Mouse (Mus musculus) forebrain, embryonic 10.5 days (tissue): ENCODE measurements around the gene Olfr324. TPM values are rescaled to one million over a fixed set of nuclear protein-coding genes. Genes with fewer than 3 reads are reported as not detected.

Source experiments
- DNase-seq: peaks from one replicate; pipeline ENCODE4 v3.0.0-alpha.2; 2017; ENCODE audit warnings: low spot score; ENCODE audit errors: extremely low spot score
- H3K27ac ChIP-seq: fragments of 300-500 bp; sonication (generic); 2 replicates; pipeline ENCODE4 v1.5.1; 2016; ENCODE audit warnings: mild to moderate bottlenecking
- H3K27me3 ChIP-seq: fragments of 300-500 bp; sonication (generic); 2 replicates; pipeline ENCODE4 v1.6.1; 2016; ENCODE audit warnings: mild to moderate bottlenecking; ENCODE audit not compliant: poor library complexity, severe bottlenecking
- H3K36me3 ChIP-seq: fragments of 300-500 bp; sonication (generic); replicated peaks from 2 replicates; pipeline ENCODE4 v1.6.1; 2016; ENCODE audit warnings: mild to moderate bottlenecking, moderate library complexity
- H3K4me1 ChIP-seq: fragments of 300-500 bp; sonication (generic); 2 replicates; pipeline ENCODE4 v1.6.1; 2016
- H3K4me3 ChIP-seq: fragments of 300-500 bp; sonication (generic); 2 replicates; pipeline ENCODE4 v1.5.1; 2016; ENCODE audit warnings: mild to moderate bottlenecking, moderate library complexity
- H3K9me3 ChIP-seq: fragments of 300-500 bp; sonication (generic); 2 replicates; pipeline ENCODE4 v1.6.1; 2016; ENCODE audit warnings: mild to moderate bottlenecking, moderate library complexity
- WGBS: fragments of 180-500 bp; shearing (Covaris S2); methylation state at CpG from one replicate; pipeline ENCODE4 v1.1.7; 2016; 5-methylcytosine and 5-hydroxymethylcytosine counted together
- polyA plus RNA-seq: library from polyadenylated mRNA; unstranded; fragments of >200 nt; fragmentation: Nextera tagmentation; extraction: Ambion mirVana; gene quantifications from 2 replicates; pipeline ENCODE4 v1.2.1, GENCODE M21; 2016

The Olfr324 gene
- not detected in 2 replicates for polyA plus RNA-seq

DNA sequence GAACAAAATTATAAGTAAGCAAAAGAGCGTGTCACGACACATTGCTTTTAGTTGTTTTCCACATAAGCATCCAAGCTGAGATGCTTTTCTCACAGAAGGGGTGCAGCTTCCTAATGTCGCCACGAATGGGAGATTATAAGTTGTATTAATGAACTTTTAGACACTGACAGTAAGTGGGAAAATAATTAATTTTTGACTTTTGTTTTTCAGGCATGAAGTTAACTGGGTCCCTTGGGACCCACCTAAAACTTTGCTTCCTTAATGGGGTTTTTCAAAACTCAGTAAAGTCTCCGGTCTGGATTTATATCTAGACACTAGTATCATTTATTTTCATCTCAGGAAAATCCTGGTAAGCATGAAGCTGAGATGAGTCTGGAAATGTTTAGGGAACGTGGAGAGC is at the start of gene Olfr324:
TSS of gene Olfr324 (plus strand) at position 301 of the 400 bp plus-strand sequence.
- Histone ChIP-seq H3K4me3 (no peak within 1 kb of the TSS), H3K9me3 (no peaks in the 10 kb centered on the region), H3K36me3 (no peaks in the 10 kb centered on the region), H3K27me3 (no peaks in the 10 kb centered on the region), H3K4me1 (no peaks in the 10 kb centered on the region), H3K27ac (no peak within 1 kb of the TSS)
- DNase-seq: no peak
- 88% methylated on average over 6 of the region's 6 CpGs for WGBS

DNA sequence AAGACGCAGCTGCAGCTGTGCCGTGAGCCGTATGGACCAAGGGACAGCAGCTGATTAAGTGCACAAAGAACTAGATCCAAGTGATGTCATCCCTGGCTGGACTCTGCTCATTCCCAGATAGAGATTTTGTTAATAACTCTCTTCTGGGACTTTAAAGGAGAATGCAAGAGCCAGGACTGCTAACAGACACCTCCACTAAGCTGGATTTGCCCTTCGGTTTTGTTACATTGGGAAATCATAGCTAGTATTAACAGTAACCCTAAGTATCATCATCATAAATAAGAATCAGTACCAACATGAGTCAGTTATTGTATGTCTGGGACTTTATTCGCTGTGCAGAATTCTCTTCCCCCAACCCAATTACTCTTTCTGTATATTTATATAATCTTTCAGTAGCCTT is 48.6 kb upstream of the Olfr324 start, which contains the start of gene Olfr329-ps:
TSS of gene Olfr329-ps (minus strand) at position 101 of the 400 bp plus-strand sequence.
- 83% methylated on average over 5 of the region's 5 CpGs for WGBS
- H3K36me3 ChIP-seq: no peaks in the 10 kb centered on the region

DNA sequence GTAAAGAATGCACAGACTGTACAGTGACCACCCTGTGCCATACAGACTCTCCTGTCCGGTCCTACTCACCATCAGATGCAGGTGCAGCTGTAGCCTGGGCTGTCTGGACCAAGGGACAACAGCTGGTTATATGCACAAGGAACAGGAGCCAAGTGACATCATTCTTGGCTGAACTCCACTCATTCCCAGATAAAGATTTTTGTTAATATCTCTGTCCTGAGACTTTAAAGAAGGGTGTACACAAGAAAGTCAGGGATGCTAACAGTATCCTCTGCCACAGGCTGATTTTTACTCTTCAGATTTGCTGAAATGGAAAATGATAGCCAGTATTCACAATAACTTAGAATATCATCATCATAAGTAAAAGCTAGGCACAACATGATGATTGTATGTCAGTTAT is 39.4 kb upstream of the Olfr324 start, which contains the start of gene Olfr328:
TSS of gene Olfr328 (minus strand) at position 101 of the 400 bp plus-strand sequence.
- H3K4me1 ChIP-seq: no peaks in the 10 kb centered on the region
- no peak for DNase-seq
- 92% methylated on average over 1 of the region's 1 CpGs for WGBS
- H3K9me3 ChIP-seq: no peaks in the 10 kb centered on the region
- H3K36me3 ChIP-seq: no peaks in the 10 kb centered on the region
- no peak within 1 kb of the TSS for H3K27ac ChIP-seq
- H3K27me3 ChIP-seq: no peaks in the 10 kb centered on the region
- no peak within 1 kb of the TSS for H3K4me3 ChIP-seq

More for the DNA sequence above, 48.6 kb upstream of the Olfr324 start, which contains the start of gene Olfr329-ps:
- Histone ChIP-seq H3K27ac (no peak within 1 kb of the TSS), H3K9me3 (no peaks in the 10 kb centered on the region), H3K27me3 (no peaks in the 10 kb centered on the region), H3K4me1 (no peaks in the 10 kb centered on the region), H3K4me3 (no peak within 1 kb of the TSS)
- DNase-seq: no peak

DNA sequence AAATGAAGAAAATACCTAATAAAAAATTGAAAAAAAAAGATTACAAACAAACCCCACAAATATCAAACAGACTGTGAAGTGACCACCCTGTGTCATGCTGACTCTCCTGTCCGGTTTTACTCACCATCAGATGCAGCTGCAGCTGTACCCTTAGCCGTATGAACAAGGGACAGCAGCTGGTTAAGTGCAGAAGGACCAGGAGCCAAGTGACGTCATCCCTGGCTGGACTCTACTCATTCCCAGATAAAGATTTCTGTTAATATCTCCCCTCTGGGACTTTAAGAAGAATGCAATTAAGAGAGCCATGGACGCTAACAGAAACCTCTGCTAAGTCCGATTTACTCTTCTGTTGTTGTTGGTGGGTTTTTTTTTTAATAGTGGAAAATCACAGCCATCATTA is 24.5 kb upstream of the Olfr324 start, which contains the start of gene Olfr224:
TSS of gene Olfr224 (minus strand) at position 149 of the 400 bp plus-strand sequence.
- Histone ChIP-seq H3K27me3 (no peaks in the 10 kb centered on the region), H3K4me1 (no peaks in the 10 kb centered on the region), H3K9me3 (no peaks in the 10 kb centered on the region), H3K36me3 (no peaks in the 10 kb centered on the region), H3K4me3 (no peak within 1 kb of the TSS), H3K27ac (no peak within 1 kb of the TSS)
- no peak for DNase-seq
- WGBS: 90% methylated on average over 5 of the region's 5 CpGs

DNA sequence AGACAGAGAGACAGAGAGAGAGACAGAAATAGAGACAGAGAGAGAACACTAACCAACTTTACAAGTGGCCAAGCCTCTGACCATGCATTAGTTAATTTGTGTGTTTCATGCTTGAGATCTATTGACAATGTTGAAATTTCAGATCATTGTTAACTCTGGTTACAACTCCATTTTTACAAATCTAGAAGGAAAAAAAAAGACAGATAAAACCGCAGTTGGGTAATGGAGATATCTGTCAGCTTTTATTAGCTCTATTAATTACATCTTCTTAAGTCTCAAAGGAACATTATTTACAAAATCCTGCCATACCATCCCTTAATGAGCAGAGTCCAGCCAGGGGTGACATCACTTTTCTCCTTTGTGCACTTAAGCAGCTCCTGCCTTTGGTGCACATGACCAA is 17.5 kb upstream of the Olfr324 start, which contains the start of gene Olfr325:
TSS of gene Olfr325 (plus strand) at position 301 of the 400 bp plus-strand sequence.
- 74% methylated on average over 1 of the region's 1 CpGs for WGBS
- H3K36me3 ChIP-seq: no peaks in the 10 kb centered on the region

DNA sequence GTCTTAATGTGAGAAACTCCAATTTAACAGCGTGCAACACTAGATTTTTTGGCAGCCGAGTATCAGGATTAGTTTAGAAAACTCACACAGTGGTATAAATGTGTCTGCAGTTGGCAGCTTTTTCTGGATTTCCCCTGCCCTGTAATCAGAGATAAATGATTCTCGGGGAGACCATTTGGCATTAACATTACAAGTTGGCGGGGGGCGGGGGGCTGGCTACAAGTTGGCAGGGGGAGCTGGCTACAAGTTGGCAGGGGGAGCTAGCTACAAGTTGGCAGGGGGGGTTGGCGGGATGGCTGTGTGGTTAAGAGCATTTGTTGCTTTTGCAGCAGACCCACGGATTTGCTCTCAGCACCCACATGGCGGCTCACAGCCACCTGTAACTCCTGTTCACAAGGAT is 16.3 kb upstream of the Olfr324 start:
- H3K4me1 ChIP-seq: no peaks in the 10 kb centered on the region
- H3K27ac ChIP-seq: no peak overlapping the region
- no peaks in the 10 kb centered on the region for H3K27me3 ChIP-seq
- H3K4me3 ChIP-seq: no peak overlapping the region
- no peak for DNase-seq
- H3K9me3 ChIP-seq: no peaks in the 10 kb centered on the region
- H3K36me3 ChIP-seq: no peaks in the 10 kb centered on the region
- WGBS: 85% methylated on average over 8 of the region's 8 CpGs

More for the DNA sequence above, 17.5 kb upstream of the Olfr324 start, which contains the start of gene Olfr325:
- no peak for DNase-seq
- no peaks in the 10 kb centered on the region for H3K9me3 ChIP-seq
- H3K4me3 ChIP-seq: no peak within 1 kb of the TSS
- H3K27ac ChIP-seq: no peak within 1 kb of the TSS
- no peaks in the 10 kb centered on the region for H3K4me1 ChIP-seq
- no peaks in the 10 kb centered on the region for H3K27me3 ChIP-seq

DNA sequence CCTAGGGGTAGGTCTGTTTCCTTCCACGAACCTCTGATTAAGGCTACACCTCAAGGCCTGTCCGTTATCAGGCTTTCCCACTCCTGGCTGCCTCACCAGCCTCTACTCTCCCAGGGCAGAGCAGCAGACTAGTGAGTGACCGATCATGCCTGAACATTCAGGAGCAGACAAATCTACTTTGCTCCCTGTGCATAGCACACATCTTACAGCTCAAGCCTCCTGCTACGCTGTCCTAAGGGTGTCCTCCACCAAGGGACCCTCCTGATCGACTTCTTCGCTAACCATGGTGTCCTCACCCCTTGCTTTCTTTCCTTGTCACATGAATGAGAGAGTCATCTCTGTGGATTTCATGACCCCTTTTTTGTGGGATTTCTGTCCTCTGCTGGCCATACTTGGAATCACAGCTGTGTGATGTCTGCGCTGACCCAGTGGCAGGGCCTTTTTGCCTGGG is 7.0 kb upstream of the Olfr324 start:
- peak overlapping the region; percentile 44; the same call in 1 of the 2 replicates for H3K27ac ChIP-seq
- 74% methylated on average over 7 of the region's 7 CpGs for WGBS

DNA sequence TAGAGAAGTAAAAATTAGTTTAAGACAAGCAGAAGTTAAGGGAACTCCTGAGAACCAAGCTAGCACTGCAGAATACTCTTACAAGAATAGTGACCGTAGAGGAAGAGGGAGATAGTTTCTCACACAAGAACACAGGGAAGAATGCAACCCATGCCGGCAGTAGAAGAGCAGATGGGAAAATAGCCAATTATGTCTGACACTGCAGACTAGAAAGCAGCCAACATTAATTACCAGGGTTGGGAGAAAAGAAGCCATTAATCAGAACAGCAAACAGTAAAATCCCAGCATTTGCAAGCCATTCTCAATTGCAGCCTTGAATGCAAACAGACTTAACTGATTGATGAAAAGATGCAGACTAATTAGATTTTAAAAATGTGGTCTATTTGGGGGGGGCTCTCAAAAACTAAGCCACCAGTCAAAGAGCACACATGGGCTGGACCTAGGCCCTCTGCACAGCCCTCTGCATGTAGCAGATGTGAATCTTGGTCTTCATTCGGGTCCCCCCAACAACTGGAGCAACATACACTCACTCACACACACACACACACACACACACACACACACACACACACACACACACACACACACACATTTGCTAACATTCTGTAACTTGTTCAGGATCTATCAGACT is 6.2 kb upstream of the Olfr324 start:
- DNase-seq: no peak
- Histone ChIP-seq H3K9me3 (no peaks in the 10 kb centered on the region), H3K4me1 (peaks cover 5% of the 10 kb centered on the region; the same call in 1 of the 2 replicates), H3K27ac (no peak overlapping the region), H3K27me3 (no peaks in the 10 kb centered on the region), H3K4me3 (no peak overlapping the region), H3K36me3 (no peaks in the 10 kb centered on the region)
- 79% methylated on average over 3 of the region's 3 CpGs for WGBS

More for the DNA sequence above, 7.0 kb upstream of the Olfr324 start:
- H3K27me3 ChIP-seq: no peaks in the 10 kb centered on the region
- H3K4me3 ChIP-seq: no peak overlapping the region
- peak; percentile 27 for DNase-seq
- no peaks in the 10 kb centered on the region for H3K9me3 ChIP-seq
- H3K4me1 ChIP-seq: peaks cover 5% of the 10 kb centered on the region; the same call in 1 of the 2 replicates
- H3K36me3 ChIP-seq: no peaks in the 10 kb centered on the region

DNA sequence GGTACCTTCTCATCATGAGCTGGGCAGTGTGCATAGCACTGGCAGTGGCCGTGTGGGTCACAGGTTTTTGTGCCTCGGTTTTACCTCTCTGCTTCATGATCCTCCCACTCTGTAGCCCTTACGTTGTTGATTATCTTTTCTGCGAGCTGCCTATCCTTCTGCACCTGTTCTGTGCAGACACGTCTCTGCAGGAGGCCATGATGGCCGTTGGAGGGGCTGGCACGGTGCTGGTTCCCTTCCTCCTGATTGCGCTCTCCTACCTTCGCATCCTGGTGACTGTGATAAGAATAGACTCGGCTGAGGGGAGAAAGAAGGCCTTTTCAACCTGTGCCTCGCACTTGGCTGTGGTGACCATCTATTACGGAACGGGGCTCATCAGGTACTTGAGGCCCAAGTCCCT is 2.9 kb downstream of the Olfr324 start:
- no peaks in the 10 kb centered on the region for H3K9me3 ChIP-seq
- 88% methylated on average over 13 of the region's 13 CpGs for WGBS
- H3K27me3 ChIP-seq: no peaks in the 10 kb centered on the region
- H3K4me3 ChIP-seq: no peak overlapping the region
- no peak for DNase-seq
- H3K27ac ChIP-seq: no peak overlapping the region
- H3K4me1 ChIP-seq: no peaks in the 10 kb centered on the region
- no peaks in the 10 kb centered on the region for H3K36me3 ChIP-seq

DNA sequence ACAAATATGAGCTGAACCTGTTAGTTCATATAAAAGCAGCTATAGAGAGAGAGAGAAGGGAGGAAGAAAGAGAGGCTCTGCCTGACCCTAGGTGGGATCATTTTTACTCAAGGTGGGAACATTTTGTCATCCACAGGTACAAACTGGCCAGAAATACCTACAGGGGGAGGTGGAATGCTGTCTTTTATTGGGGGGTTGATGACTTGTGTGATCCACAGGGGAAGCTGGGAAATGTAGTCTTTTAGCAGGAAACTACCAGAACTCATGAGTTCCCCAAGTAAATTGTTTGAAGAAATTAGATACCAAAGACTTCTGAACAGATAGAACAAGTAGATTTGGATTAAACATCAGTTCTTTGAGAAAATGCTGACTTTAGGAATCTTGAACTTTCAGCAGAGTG is 7.1 kb downstream of the Olfr324 start:
- H3K36me3 ChIP-seq: no peaks in the 10 kb centered on the region
- DNase-seq: no peak
- no peaks in the 10 kb centered on the region for H3K9me3 ChIP-seq
- H3K4me1 ChIP-seq: no peaks in the 10 kb centered on the region
- H3K4me3 ChIP-seq: no peak overlapping the region
- no peaks in the 10 kb centered on the region for H3K27me3 ChIP-seq
- H3K27ac ChIP-seq: no peak overlapping the region

DNA sequence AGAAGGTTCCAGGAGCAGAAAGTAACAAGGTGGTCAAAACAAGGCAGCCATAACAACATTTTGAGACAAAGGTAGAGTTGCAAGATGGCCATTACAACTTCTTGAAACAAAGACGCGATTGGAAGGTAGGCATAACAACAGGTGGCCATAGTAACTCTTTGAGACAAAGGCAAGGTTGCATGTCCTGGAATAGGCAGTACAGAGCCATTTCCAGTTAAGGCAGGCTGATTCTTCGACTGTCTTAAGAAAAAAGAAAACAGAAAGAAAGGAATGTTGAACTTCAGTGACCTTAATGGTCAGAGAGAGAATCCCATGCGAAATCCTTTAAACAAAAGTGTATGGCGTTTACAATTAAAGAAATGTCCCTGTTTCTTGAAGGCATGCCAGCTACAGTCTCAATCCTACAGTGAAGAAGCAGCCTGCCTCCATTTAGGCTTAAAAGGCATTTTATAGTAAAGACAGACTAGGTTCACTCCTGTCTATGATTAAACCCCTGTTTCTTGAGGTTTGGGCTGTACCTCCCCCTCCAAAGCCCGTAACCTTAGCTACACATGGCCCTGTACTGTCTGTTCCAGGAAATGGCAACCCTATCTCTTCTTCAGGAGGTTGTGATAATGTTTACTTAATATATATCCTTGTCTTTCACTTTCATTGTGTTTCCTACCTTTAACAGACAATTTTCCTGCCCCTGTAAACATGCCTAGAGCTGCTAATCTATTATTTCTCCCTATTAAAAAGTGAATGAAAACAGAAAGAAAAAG is 8.1 kb downstream of the Olfr324 start:
- Histone ChIP-seq H3K27me3 (no peaks in the 10 kb centered on the region), H3K36me3 (no peaks in the 10 kb centered on the region), H3K4me1 (no peaks in the 10 kb centered on the region), H3K9me3 (no peaks in the 10 kb centered on the region), H3K27ac (no peak overlapping the region), H3K4me3 (no peak overlapping the region)
- DNase-seq: no peak
- 86% methylated on average over 6 of the region's 6 CpGs for WGBS

DNA sequence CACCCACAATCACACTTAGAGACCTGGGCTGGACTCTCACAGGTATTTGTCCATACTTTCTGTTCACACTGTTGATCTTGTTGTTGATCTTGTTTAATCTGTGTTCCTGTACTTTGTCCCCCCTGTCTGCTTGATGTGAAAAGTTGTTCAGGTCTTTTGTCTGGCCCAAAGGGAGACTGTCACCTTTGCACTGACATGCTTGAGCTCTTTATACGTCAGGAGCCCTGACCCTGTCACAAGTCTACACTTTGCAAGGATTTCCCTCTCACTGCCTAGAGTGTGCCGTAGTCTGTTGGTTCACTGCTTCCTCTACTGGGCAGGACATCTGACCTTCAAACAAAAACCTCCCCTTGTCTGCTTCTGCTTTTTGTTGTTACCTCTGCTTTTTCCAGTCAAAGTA is 9.8 kb downstream of the Olfr324 start:
- 83% methylated on average over 2 of the region's 2 CpGs for WGBS

DNA sequence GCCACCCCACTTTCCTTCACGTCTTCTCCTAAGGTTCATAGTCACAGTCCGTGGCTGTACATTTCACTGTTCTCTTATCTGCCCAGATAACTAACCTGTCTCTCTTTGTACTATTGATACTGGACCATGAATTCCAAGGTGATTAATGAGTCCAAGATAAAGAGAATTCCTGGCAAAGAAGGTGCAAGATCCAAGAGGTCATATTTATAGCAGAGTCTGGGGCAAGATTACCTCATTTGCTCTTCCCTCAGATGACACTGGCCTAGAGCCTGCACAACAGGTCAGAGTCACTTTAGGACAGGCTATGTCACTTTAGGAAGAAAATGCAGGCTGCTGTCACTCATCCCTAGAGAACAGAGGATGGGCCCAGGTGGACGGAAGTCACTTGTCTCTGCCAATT is 10.3 kb downstream of the Olfr324 start:
- DNase-seq: no peak
- no peaks in the 10 kb centered on the region for H3K36me3 ChIP-seq
- no peaks in the 10 kb centered on the region for H3K9me3 ChIP-seq
- H3K27me3 ChIP-seq: no peaks in the 10 kb centered on the region
- WGBS: 94% methylated on average over 3 of the region's 3 CpGs
- H3K4me3 ChIP-seq: no peak overlapping the region
- H3K4me1 ChIP-seq: no peaks in the 10 kb centered on the region
- H3K27ac ChIP-seq: no peak overlapping the region

More for the DNA sequence above, 9.8 kb downstream of the Olfr324 start:
- H3K27ac ChIP-seq: no peak overlapping the region
- no peaks in the 10 kb centered on the region for H3K9me3 ChIP-seq
- H3K4me3 ChIP-seq: no peak overlapping the region
- no peaks in the 10 kb centered on the region for H3K4me1 ChIP-seq
- no peak for DNase-seq
- H3K36me3 ChIP-seq: no peaks in the 10 kb centered on the region
- H3K27me3 ChIP-seq: no peaks in the 10 kb centered on the region
